9 mouse cellular contexts compared by ENCODE assay signal in genomic region chr19:4181892-4182291, GRCm38 (mm10). TPM values are rescaled to one million over a fixed set of nuclear protein-coding genes. Genes with fewer than 3 reads are reported as not detected.
DNase-seq lines count a peak whose midpoint lies in the region; ATAC-seq and TF ChIP-seq lines count a peak whose summit lies in the region.
"Had no signal": no experiment of that assay in that cellular context is flagged by ENCODE, and none has a peak within 500 bp of the region (broad histone marks: within the 10 kb centered on the region; RNA-seq: fewer than 3 reads in every experiment).

No protein-coding gene starts in this region.

- no peak overlapping the region for H3K9ac ChIP-seq in liver, adult 2 months (ENCODE audit: low read depth, low read length)
- H3K9ac ChIP-seq in liver, embryonic 11.5 days (ENCODE audit: low read depth, low read length) = no peak overlapping the region
- H3K9ac ChIP-seq in intestine, embryonic 14.5 days (ENCODE audit: low read length) = no peak overlapping the region
- H3K9ac ChIP-seq: liver, embryonic 15.5 days had no signal

- H3K27ac ChIP-seq in liver, adult 2 months (replicated peaks; ENCODE audit: insufficient read depth, low read depth, low read length) = no peak overlapping the region
- H3K27ac ChIP-seq in liver, embryonic 11.5 days (ENCODE audit: low read depth, low read length) = no peak overlapping the region
- no peak overlapping the region for H3K27ac ChIP-seq in intestine, embryonic 14.5 days (ENCODE audit: low read depth)
- H3K27ac ChIP-seq: liver, embryonic 15.5 days had no signal

- H3K79me2 ChIP-seq in liver, adult 2 months (ENCODE audit: control insufficient read depth, insufficient read depth, low read length) = no peaks in the 10 kb centered on the region

- no peaks in the 10 kb centered on the region for H3K9me3 ChIP-seq in liver, embryonic 11.5 days (ENCODE audit: control insufficient read depth, low read length)
- H3K9me3 ChIP-seq in intestine, embryonic 14.5 days (ENCODE audit: control insufficient read depth, low read length) = no peaks in the 10 kb centered on the region
- H3K9me3 ChIP-seq: liver, embryonic 15.5 days had no signal

- H3K4me2 ChIP-seq in liver, embryonic 11.5 days = no peak overlapping the region
- H3K4me2 ChIP-seq in intestine, embryonic 14.5 days (ENCODE audit: low read length) = no peak overlapping the region
- H3K4me2 ChIP-seq: liver, embryonic 15.5 days had no signal

- no peak for ATAC-seq in liver, embryonic 11.5 days (replicated peaks; ENCODE audit: low FRiP score)
- ATAC-seq in intestine, embryonic 14.5 days (replicated peaks; ENCODE audit: low FRiP score, low TSS enrichment, low read depth) = peak; percentile 47; the same call in 1 of the 2 replicates

- TF ChIP-seq POLR2A in liver, adult 2 months (IDR thresholded peaks at IDR 0.05; ENCODE audit: extremely low read depth, insufficient read depth, low read length) = no peak

- H3K4me1 ChIP-seq in liver, adult 2 months (ENCODE audit: control insufficient read depth, insufficient read depth, low read length) = no peaks in the 10 kb centered on the region
- H3K4me1 ChIP-seq in liver, embryonic 11.5 days (replicated peaks; ENCODE audit: control insufficient read depth, insufficient read depth, low read length) = peaks cover 13% of the 10 kb centered on the region; the same call in 1 of the 2 replicates
- peaks cover 22% of the 10 kb centered on the region for H3K4me1 ChIP-seq in intestine, embryonic 14.5 days (replicated peaks; ENCODE audit: control insufficient read depth, insufficient read depth, low read length)

- H3K36me3 ChIP-seq in liver, adult 2 months (ENCODE audit: control insufficient read depth, insufficient read depth, low read length) = no peaks in the 10 kb centered on the region
- H3K36me3 ChIP-seq in liver, embryonic 11.5 days (ENCODE audit: control insufficient read depth, insufficient read depth, low read length) = no peaks in the 10 kb centered on the region
- H3K36me3 ChIP-seq in intestine, embryonic 14.5 days (ENCODE audit: control insufficient read depth, insufficient read depth, low read length) = no peaks in the 10 kb centered on the region
- H3K36me3 ChIP-seq: liver, embryonic 15.5 days had no signal

- no peak overlapping the region for H3K4me3 ChIP-seq in liver, adult 2 months (ENCODE audit: insufficient read depth, low read depth, low read length)
- no peak overlapping the region for H3K4me3 ChIP-seq in liver, embryonic 11.5 days (ENCODE audit: low read depth, low read length)
- H3K4me3 ChIP-seq in intestine, embryonic 14.5 days (ENCODE audit: low read depth, low read length) = no peak overlapping the region
- H3K4me3 ChIP-seq: liver, embryonic 15.5 days had no signal

- 58% methylated on average over 3 of the region's 3 CpGs for WGBS in liver, adult 2 months
- 47% methylated on average over 3 of the region's 3 CpGs for WGBS in liver, embryonic 11.5 days
- WGBS in intestine, embryonic 14.5 days = 22% methylated on average over 3 of the region's 3 CpGs

- DNase-seq in cerebellum, adult 9-11 months = peak; percentile 16
- no peak for DNase-seq in cerebellum, adult 8-10 months
- peak; percentile 42 for DNase-seq in liver, adult 2 months (ENCODE audit: extremely low read depth, low read depth, low spot score)
- DNase-seq in liver, embryonic 11.5 days (ENCODE audit: low spot score) = no peak
- peak; percentile 91 for DNase-seq in brain, adult 2 months (ENCODE audit: low read depth, low spot score)
- peak; percentile 65 for DNase-seq in intestine, embryonic 14.5 days (ENCODE audit: low spot score)
- peak; percentile 76 to 82 for DNase-seq in monocyte, adult 2 months (ENCODE audit: low read depth in 1 of 2, low spot score in 2 of 2)
- no peak for DNase-seq in c-Kit-positive CD71-positive TER-119-positive erythroid progenitor cells, embryonic 14.5 days (ENCODE audit: low spot score)

- H3K27me3 ChIP-seq in liver, adult 2 months (ENCODE audit: control insufficient read depth, insufficient read depth, low read length) = no peaks in the 10 kb centered on the region
- H3K27me3 ChIP-seq in liver, embryonic 11.5 days (replicated peaks; ENCODE audit: control insufficient read depth, insufficient read depth, low read length) = no peaks in the 10 kb centered on the region
- H3K27me3 ChIP-seq in intestine, embryonic 14.5 days (replicated peaks; ENCODE audit: control insufficient read depth, insufficient read depth, low read length) = no peaks in the 10 kb centered on the region
- H3K27me3 ChIP-seq: liver, embryonic 15.5 days had no signal

- TF ChIP-seq CTCF in liver, adult 2 months (IDR thresholded peaks at IDR 0.05; ENCODE audit: low read depth, low read length) = no peak

RNA-seq across cellular contexts. Expression of gene Carns1, which starts 6.6 kb away (rescaled TPM):
- 0.40 and 0.65 TPM in 2 replicates for total RNA-seq in liver, adult 2 months (2014; rRNA removed)
- polyA plus RNA-seq in liver, adult 2 months (2012; rRNA removed) = 1.8 and 1.9 TPM in 2 replicates
- 0.89 and 1.2 TPM in 2 replicates for polyA plus RNA-seq in liver, embryonic 11.5 days (2014; fragmentation: Nextera tagmentation; extraction: Ambion mirVana)
- 2.3 and 3.1 TPM in 2 replicates for polyA plus RNA-seq in intestine, embryonic 14.5 days (2014; fragmentation: Nextera tagmentation; extraction: Ambion mirVana)

RNA-seq across cellular contexts. Expression of gene Tbc1d10c, which starts 9.2 kb away (rescaled TPM):
- total RNA-seq in liver, adult 2 months (2014; rRNA removed) = 0.46 and 1.4 TPM in 2 replicates
- polyA plus RNA-seq in liver, adult 2 months (2012; rRNA removed) = 1.7 and 2.2 TPM in 2 replicates
- polyA plus RNA-seq in liver, embryonic 11.5 days (2014; fragmentation: Nextera tagmentation; extraction: Ambion mirVana) = 3.3 and 3.4 TPM in 2 replicates
- polyA plus RNA-seq in intestine, embryonic 14.5 days (2014; fragmentation: Nextera tagmentation; extraction: Ambion mirVana) = 3.9 and 4.4 TPM in 2 replicates

RNA-seq across cellular contexts. Expression of gene Ppp1ca, which starts 10.0 kb away (rescaled TPM):
- total RNA-seq in liver, adult 2 months (2014; rRNA removed) = 170 TPM in 2 replicates
- 399 and 571 TPM in 2 replicates for polyA plus RNA-seq in liver, adult 2 months (2012; rRNA removed)
- polyA plus RNA-seq in liver, embryonic 11.5 days (2014; fragmentation: Nextera tagmentation; extraction: Ambion mirVana) = 773 and 809 TPM in 2 replicates
- 837 and 863 TPM in 2 replicates for polyA plus RNA-seq in intestine, embryonic 14.5 days (2014; fragmentation: Nextera tagmentation; extraction: Ambion mirVana)

RNA-seq across cellular contexts. Expression of gene Rps6kb2, which starts 18.7 kb away (rescaled TPM):
- 7.2 and 7.4 TPM in 2 replicates for total RNA-seq in liver, adult 2 months (2014; rRNA removed)
- 28.3 and 31.6 TPM in 2 replicates for polyA plus RNA-seq in liver, adult 2 months (2012; rRNA removed)
- polyA plus RNA-seq in liver, embryonic 11.5 days (2014; fragmentation: Nextera tagmentation; extraction: Ambion mirVana) = 41.0 and 53.5 TPM in 2 replicates
- 37.4 and 40.6 TPM in 2 replicates for polyA plus RNA-seq in intestine, embryonic 14.5 days (2014; fragmentation: Nextera tagmentation; extraction: Ambion mirVana)

RNA-seq across cellular contexts. Expression of gene Rad9a, which starts 19.6 kb away (rescaled TPM):
- total RNA-seq in liver, adult 2 months (2014; rRNA removed) = 0.74 and 1.3 TPM in 2 replicates
- polyA plus RNA-seq in liver, adult 2 months (2012; rRNA removed) = 7.0 and 7.5 TPM in 2 replicates
- polyA plus RNA-seq in liver, embryonic 11.5 days (2014; fragmentation: Nextera tagmentation; extraction: Ambion mirVana) = 35.7 and 38.8 TPM in 2 replicates
- 33.2 and 38.3 TPM in 2 replicates for polyA plus RNA-seq in intestine, embryonic 14.5 days (2014; fragmentation: Nextera tagmentation; extraction: Ambion mirVana)

Comparison
In these comparisons a context has a peak if more than half of its experiments do, and no peak if none do; other contexts are left out.
1. DNase-seq: peak in cerebellum, adult 9-11 months (single experiment), liver, adult 2 months (single experiment), brain, adult 2 months (single experiment), intestine, embryonic 14.5 days (single experiment) and monocyte, adult 2 months (2 of 2); none in cerebellum, adult 8-10 months (single experiment), liver, embryonic 11.5 days (single experiment) and c-Kit-positive CD71-positive TER-119-positive erythroid progenitor cells, embryonic 14.5 days (single experiment).